Mouse (Mus musculus): ENCODE measurements at regions not wholly inside any gene's neighbourhood (a gene's known extent, or its start where the extent isn't known, plus 50 kb on each side); places are given as distances from the start of the nearest gene placed in this dataset.

GRCm38 (mm10) chr1:119106246-119106975 is 53.0 kb upstream of the Gli2 start:
- 55% methylated on average over 18 of the region's 18 CpGs for WGBS
- TF ChIP-seq CTCF (IDR thresholded peaks at IDR 0.05; ENCODE audit: extremely low read depth, insufficient read length, insufficient replicate concordance, low read depth, low read length) (no peak), POLR2A (IDR thresholded peaks at IDR 0.05; ENCODE audit: low read depth, low read length) (no peak)

More at GRCm38 (mm10) chr1:119106246-119106975, 53.0 kb upstream of the Gli2 start:
- no peak overlapping the region for H3K4me3 ChIP-seq (ENCODE audit: low read depth, low read length)
- H3K4me1 ChIP-seq (ENCODE audit: control insufficient read depth, insufficient read depth, insufficient read length, low read length) = no peaks in the 10 kb centered on the region
- H3K27ac ChIP-seq (ENCODE audit: insufficient read depth, low read depth, low read length) = no peak overlapping the region
- no peaks in the 10 kb centered on the region for H3K27me3 ChIP-seq (ENCODE audit: control insufficient read depth, insufficient read depth, low read length)
- no peaks in the 10 kb centered on the region for H3K36me3 ChIP-seq (ENCODE audit: control insufficient read depth, insufficient read depth, low read length)
